Mouse (Mus musculus) midbrain, embryonic 14.5 days (tissue): ENCODE data around the gene Fgfr2. TPM values are rescaled to one million over a fixed set of nuclear protein-coding genes. Genes with fewer than 3 reads are reported as not detected.
A peak's percentile ranks its signal among the peaks of the same experiment; 100 is the strongest.

Experiments
- ATAC-seq: fragments of 200-750 bp; cut with Nextera tagmentation; 2 replicates; pipeline ENCODE4 v1.8.0; 2017; ENCODE audit warnings: moderate number of reproducible peaks, moderate library complexity; ENCODE audit not compliant: low FRiP score, low TSS enrichment
- DNase-seq: peaks from one replicate; pipeline ENCODE4 v3.0.0-alpha.2; 2015
- H3K27ac ChIP-seq: fragments of 300-500 bp; sonication (generic); replicated peaks from 2 replicates; pipeline ENCODE4 v1.5.1; 2014; ENCODE audit warnings: mild to moderate bottlenecking, low read depth, low read length, moderate library complexity
- H3K27me3 ChIP-seq: fragments of 300-500 bp; sonication (generic); 2 replicates; pipeline ENCODE4 v1.6.1; 2014; ENCODE audit warnings: low read length, control low read depth, mixed read lengths; ENCODE audit not compliant: control insufficient read depth, insufficient read depth
- H3K36me3 ChIP-seq: fragments of 300-500 bp; sonication (generic); 2 replicates; pipeline ENCODE4 v1.6.1; 2014; ENCODE audit warnings: low read length, control low read depth; ENCODE audit not compliant: control insufficient read depth, insufficient read depth
- H3K4me1 ChIP-seq: fragments of 300-500 bp; sonication (generic); 2 replicates; pipeline ENCODE4 v1.6.1; 2014; ENCODE audit warnings: mild to moderate bottlenecking, antibody characterized with exemption, low read length, control low read depth; ENCODE audit not compliant: control insufficient read depth, insufficient read depth
- H3K4me2 ChIP-seq: fragments of 300-500 bp; sonication (generic); 2 replicates; pipeline ENCODE4 v1.6.1; 2014; ENCODE audit warnings: mild to moderate bottlenecking, low read length, moderate library complexity
- H3K4me3 ChIP-seq: fragments of 300-500 bp; sonication (generic); replicated peaks from 2 replicates; pipeline ENCODE4 v1.5.1; 2014; ENCODE audit warnings: low read depth, low read length
- H3K9ac ChIP-seq: fragments of 300-500 bp; sonication (generic); replicated peaks from 2 replicates; pipeline ENCODE4 v1.6.1; 2014; ENCODE audit warnings: mild to moderate bottlenecking, low read length, moderate library complexity
- H3K9me3 ChIP-seq: fragments of 300-500 bp; sonication (generic); 2 replicates; pipeline ENCODE4 v1.6.1; 2016; ENCODE audit warnings: low read length, control low read depth, mixed read lengths; ENCODE audit not compliant: control insufficient read depth
- WGBS: fragments of 180-500 bp; shearing (Covaris S2); extraction: QIAGEN DNeasy Blood & Tissue Kit; methylation state at CpG from one replicate; pipeline ENCODE4 v1.1.7; 2014; 5-methylcytosine and 5-hydroxymethylcytosine counted together
- polyA plus RNA-seq: library from polyadenylated mRNA; unstranded; fragments of >200 nt; fragmentation: Nextera tagmentation; extraction: Ambion mirVana; gene quantifications from 2 replicates; pipeline ENCODE4 v1.2.1, GENCODE M21; 2014

Gene Fgfr2
- polyA plus RNA-seq, 1 experiment from 2014 or later, result 28.1 TPM

DNA sequence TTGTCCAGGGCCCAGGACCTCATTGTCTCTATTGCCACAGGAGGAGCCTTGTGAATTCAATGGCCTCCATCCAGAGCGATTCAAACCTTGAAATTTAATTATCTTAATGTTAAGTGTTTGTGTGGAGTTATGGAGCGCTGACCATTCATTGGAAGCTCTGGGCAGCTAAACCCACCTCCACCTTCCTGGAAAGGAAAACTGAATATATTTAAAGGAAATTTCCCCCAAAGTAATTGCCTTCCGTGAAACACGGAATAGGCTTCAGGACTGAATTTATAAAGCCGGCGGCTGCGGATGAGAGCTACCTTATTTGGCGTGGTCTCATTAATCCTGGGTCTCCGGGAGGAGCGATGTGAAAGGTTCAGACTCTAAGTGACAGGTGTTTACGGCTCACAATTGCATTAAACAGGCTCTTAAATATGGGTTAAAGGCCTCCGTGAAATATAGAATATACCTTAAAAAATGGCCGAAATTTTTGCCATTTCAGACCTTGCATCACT lies 1479.8 kb downstream of the Fgfr2 start:
- peaks cover 14% of the 10 kb centered on the region for H3K4me1 ChIP-seq
- no peaks in the 10 kb centered on the region for H3K9me3 ChIP-seq
- no peaks in the 10 kb centered on the region for H3K36me3 ChIP-seq
- peaks cover 38% of the 10 kb centered on the region for H3K27me3 ChIP-seq
- peak; percentile 43 for DNase-seq
- H3K4me2 ChIP-seq, result peak overlapping the region; percentile 47
- no peak overlapping the region for H3K4me3 ChIP-seq
- 10% methylated on average over 13 of the region's 13 CpGs for WGBS
- H3K27ac ChIP-seq, result no peak overlapping the region
- no peak overlapping the region for H3K9ac ChIP-seq
- ATAC-seq, result no peak

DNA sequence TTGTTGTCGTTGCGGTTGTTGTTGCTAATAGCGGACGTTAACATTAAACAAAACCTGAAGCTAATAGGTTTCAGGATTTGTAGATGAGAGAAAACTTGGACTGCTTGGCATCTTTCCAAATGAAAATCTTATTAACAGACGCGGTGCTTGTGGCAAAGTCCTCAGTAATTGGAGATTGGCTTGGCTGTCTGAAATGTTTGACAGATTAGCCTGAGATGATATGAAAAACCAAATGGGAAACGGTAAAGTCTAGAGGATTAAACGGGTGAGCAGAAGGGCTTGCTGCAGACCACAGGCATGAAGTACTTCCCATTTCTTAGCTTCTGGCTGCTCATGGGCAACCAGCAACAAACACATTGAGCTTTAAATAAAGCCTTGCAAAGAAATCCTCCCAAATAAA lies 1493.6 kb downstream of the Fgfr2 start:
- ATAC-seq (no peak), DNase-seq (peak; percentile 32)
- H3K9me3 ChIP-seq, result no peaks in the 10 kb centered on the region
- H3K27me3 ChIP-seq, result no peaks in the 10 kb centered on the region
- no peaks in the 10 kb centered on the region for H3K36me3 ChIP-seq
- H3K4me3 ChIP-seq, result no peak overlapping the region
- no peak overlapping the region for H3K4me2 ChIP-seq
- H3K4me1 ChIP-seq, result 0 out of 2 replicates have a peak, but pooled peaks cover 4% of the 10 kb centered on the region
- H3K27ac ChIP-seq, result no peak overlapping the region
- 63% methylated on average over 8 of the region's 8 CpGs for WGBS
- H3K9ac ChIP-seq, result no peak overlapping the region

DNA sequence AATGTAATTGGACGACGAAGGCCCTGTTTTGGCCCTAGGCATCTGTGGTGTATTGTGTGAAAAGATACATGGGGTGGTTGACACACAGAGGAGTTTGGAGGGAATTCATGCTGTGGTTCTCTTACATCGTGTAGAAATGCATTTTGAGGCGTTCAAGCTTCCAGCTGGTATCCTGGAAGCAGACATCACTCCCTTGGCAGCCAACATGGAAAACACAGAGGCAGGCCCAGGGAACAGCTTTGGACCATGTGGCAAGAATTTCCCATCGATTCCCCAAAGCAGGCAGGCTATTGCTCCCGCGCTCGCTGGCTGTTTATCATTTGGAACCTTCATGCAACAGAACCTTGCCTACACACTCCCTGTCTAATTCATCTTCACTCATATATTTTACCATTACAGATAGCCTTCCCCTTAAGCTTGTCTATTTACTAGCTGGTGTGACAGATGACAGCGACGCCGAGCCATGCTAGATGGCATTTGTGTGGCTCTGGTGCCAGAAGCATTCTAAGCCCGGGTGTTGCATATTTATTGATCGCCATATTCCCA lies 1494.2 kb downstream of the Fgfr2 start:
- Histone ChIP-seq H3K4me1 (0 out of 2 replicates have a peak, but pooled peaks cover 4% of the 10 kb centered on the region), H3K9ac (no peak overlapping the region), H3K4me2 (no peak overlapping the region), H3K4me3 (no peak overlapping the region), H3K9me3 (no peaks in the 10 kb centered on the region), H3K27me3 (no peaks in the 10 kb centered on the region), H3K36me3 (no peaks in the 10 kb centered on the region), H3K27ac (no peak overlapping the region)
- 84% methylated on average over 13 of the region's 13 CpGs for WGBS
- ATAC-seq, result no peak
- DNase-seq, result no peak

DNA sequence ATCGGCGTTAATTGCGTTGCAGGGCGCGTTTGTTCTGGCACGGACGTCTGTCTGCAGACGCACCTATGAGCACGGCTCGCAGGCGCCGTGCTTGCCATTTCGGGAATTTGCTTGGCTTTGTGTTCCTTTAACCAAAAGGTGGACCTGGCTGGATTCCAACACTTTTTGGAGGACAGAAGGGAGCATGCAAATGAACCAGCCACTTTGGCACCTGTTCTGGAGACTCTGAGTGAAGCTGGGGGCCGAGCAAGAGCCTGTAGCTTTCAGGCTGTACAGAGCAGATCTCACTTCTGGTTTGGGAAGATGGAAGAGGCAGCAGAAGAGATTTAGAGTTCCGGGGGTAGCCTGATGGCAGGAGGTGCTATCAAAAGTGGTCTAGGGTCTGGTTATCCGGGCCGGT lies 1494.8 kb downstream of the Fgfr2 start:
- H3K4me1 ChIP-seq, result 0 out of 2 replicates have a peak, but pooled peaks cover 4% of the 10 kb centered on the region
- no peaks in the 10 kb centered on the region for H3K36me3 ChIP-seq
- no peak for DNase-seq
- ATAC-seq, result no peak
- H3K9ac ChIP-seq, result no peak overlapping the region
- H3K27me3 ChIP-seq, result no peaks in the 10 kb centered on the region
- H3K9me3 ChIP-seq, result no peaks in the 10 kb centered on the region
- no peak overlapping the region for H3K4me3 ChIP-seq
- no peak overlapping the region for H3K27ac ChIP-seq
- no peak overlapping the region for H3K4me2 ChIP-seq
- WGBS, result 88% methylated on average over 17 of the region's 17 CpGs

DNA sequence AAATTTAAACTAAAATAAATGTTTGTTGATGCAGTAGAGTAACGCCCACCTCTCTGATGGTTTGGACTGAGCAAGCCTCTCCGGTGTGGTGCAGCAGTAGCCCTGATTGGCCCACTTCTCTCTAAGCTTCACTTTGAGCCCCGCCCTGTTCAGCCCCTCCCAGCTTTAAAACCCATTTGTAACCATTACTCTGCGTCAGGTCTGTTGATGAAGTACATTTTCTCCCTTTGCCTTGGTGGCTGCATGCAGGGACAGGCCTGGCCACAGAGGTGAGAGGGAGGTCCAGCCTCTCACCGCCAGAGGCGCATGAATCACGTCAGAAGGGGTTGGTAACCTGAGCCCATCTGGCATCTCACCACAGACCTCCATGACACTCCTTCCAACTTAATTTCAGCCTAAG lies 1513.5 kb downstream of the Fgfr2 start:
- Histone ChIP-seq H3K4me3 (no peak overlapping the region), H3K27ac (no peak overlapping the region), H3K36me3 (no peaks in the 10 kb centered on the region), H3K27me3 (peaks cover 7% of the 10 kb centered on the region; the same call in 1 of the 2 replicates), H3K4me1 (no peaks in the 10 kb centered on the region), H3K4me2 (no peak overlapping the region), H3K9ac (no peak overlapping the region), H3K9me3 (no peaks in the 10 kb centered on the region)
- DNase-seq, result no peak
- no peak for ATAC-seq
- 41% methylated on average over 7 of the region's 7 CpGs for WGBS

DNA sequence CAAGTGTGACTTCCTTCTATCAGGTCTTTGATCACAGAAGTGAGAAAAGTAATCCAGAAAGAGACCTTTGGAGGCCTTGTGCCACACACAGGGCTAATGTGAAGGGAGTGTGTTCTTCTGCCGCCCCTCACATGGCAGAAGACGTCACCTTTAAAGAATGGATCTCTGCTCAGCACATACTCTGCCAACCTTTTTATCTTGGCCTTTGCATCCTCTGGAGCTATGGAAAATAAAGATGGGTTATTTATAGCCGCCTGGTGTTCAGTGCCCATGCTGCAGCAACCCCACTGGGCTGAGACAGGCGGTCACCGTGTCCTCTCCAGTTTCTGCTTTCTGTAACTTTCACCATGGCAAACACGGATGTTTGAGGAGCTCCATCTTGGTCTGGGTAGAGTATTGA lies 1515.1 kb downstream of the Fgfr2 start:
- H3K4me3 ChIP-seq, result no peak overlapping the region
- peaks cover 7% of the 10 kb centered on the region; the same call in 1 of the 2 replicates for H3K27me3 ChIP-seq
- no peaks in the 10 kb centered on the region for H3K9me3 ChIP-seq
- no peak overlapping the region for H3K27ac ChIP-seq
- H3K4me1 ChIP-seq, result 0 out of 2 replicates have a peak, but pooled peaks cover 3% of the 10 kb centered on the region
- no peak for DNase-seq
- H3K4me2 ChIP-seq, result no peak overlapping the region
- 90% methylated on average over 6 of the region's 6 CpGs for WGBS
- no peak for ATAC-seq
- H3K36me3 ChIP-seq, result no peaks in the 10 kb centered on the region
- no peak overlapping the region for H3K9ac ChIP-seq

DNA sequence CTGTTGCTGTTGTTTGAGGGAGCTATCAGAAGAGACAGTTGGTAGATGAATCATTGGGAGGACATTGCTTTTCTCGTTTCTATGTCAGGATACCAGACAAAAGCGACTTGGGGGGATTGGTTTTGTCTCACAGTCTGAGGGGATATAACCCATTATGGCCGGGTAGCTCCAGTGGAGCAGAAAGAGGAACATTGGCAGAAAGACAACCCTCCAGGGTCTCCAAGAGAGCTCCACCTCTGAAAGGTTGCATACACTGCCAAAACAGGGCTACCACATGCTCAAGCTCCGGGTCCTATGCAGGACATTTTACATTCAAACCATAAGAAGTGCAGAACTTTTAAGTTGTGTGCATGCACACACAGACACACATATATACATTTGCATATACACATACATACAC lies 1517.7 kb downstream of the Fgfr2 start:
- H3K4me2 ChIP-seq, result no peak overlapping the region

DNA sequence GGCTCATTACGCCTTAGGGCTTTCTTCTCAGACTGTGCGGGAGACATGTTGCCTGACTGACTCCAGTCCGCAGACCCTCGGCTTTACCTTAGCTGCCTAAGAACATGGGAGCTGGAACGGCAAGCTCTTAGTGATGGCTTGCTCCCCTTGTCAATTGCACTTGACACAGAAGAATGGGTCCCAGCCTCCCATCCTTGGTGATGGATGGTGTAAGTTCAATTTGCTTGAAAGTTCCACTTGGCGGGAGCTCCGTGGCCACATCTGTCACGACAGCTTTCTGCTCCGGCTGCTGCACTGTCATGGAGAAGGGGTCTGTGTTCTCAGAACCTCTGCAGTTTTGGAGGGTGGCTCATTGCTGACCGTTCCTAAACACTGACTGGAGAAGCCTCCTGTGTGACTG lies 1518.2 kb downstream of the Fgfr2 start:
- Histone ChIP-seq H3K9ac (no peak overlapping the region), H3K27me3 (peaks cover 18% of the 10 kb centered on the region), H3K27ac (no peak overlapping the region), H3K4me1 (peaks cover 13% of the 10 kb centered on the region; the same call in 1 of the 2 replicates), H3K4me2 (no peak overlapping the region), H3K9me3 (no peaks in the 10 kb centered on the region), H3K36me3 (no peaks in the 10 kb centered on the region), H3K4me3 (no peak overlapping the region)
- DNase-seq, result no peak
- WGBS, result 95% methylated on average over 10 of the region's 10 CpGs
- ATAC-seq, result no peak

More for the DNA sequence above, 1517.7 kb downstream of the Fgfr2 start:
- Histone ChIP-seq H3K9ac (no peak overlapping the region), H3K4me3 (no peak overlapping the region), H3K27ac (no peak overlapping the region), H3K36me3 (no peaks in the 10 kb centered on the region), H3K27me3 (peaks cover 13% of the 10 kb centered on the region), H3K9me3 (no peaks in the 10 kb centered on the region), H3K4me1 (peaks cover 13% of the 10 kb centered on the region; the same call in 1 of the 2 replicates)
- DNase-seq, result no peak
- ATAC-seq, result no peak
- WGBS, result 64% methylated on average over 4 of the region's 4 CpGs

DNA sequence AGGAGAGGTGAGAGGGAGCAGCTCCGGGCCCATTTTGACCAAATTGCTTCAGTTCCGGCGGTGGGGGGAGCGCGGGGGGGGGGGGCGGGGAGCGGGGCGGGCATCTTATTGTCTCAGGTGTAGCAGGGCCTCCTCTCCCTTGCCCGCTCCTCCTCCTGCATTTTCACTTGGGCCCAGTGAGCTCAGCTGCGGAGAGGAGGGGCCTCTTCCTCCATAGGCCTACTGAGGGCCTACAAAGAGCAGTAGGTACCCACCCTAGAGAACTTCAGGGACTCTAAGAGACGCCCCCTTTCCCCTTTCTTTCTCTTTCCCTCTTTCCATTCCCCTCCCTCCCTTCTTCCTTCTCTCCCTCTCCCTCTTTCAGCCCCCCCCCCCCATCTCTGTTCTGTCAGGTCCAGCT lies 1520.0 kb downstream of the Fgfr2 start:
- H3K27me3 ChIP-seq, result peaks cover 23% of the 10 kb centered on the region
- no peak overlapping the region for H3K4me2 ChIP-seq
- no peaks in the 10 kb centered on the region for H3K36me3 ChIP-seq
- H3K4me1 ChIP-seq, result peaks cover 21% of the 10 kb centered on the region
- ATAC-seq (no peak), DNase-seq (no peak)
- no peak overlapping the region for H3K4me3 ChIP-seq
- 3% methylated on average over 11 of the region's 11 CpGs for WGBS
- H3K9ac ChIP-seq, result no peak overlapping the region
- no peak overlapping the region for H3K27ac ChIP-seq
- H3K9me3 ChIP-seq, result no peaks in the 10 kb centered on the region
